Mouse (Mus musculus) neutrophil, adult 5-6 weeks (primary cell): ENCODE data around the gene Hdc. TPM values are rescaled to one million over a fixed set of nuclear protein-coding genes. Genes with fewer than 3 reads are reported as not detected.

Source experiments
- ATAC-seq: fragments of 151-379, 151-347 bp; 2 replicates; pipeline ENCODE4 v1.8.0; 2017; ENCODE audit warnings: mild to moderate bottlenecking, moderate TSS enrichment; ENCODE audit not compliant: insufficient number of reproducible peaks, poor library complexity, low FRiP score, severe bottlenecking; ENCODE audit errors: extremely low read depth
- total RNA-seq: library from RNA; stranded (forward); fragments of 200-1000 nt; gene quantifications from 2 replicates; pipeline ENCODE4 v1.2.3, GENCODE M21; 2017

Gene Hdc
- total RNA-seq, 1 experiment from 2014 or later = 364 TPM

GRCm38 (mm10) chr2:126606061-126606687 is 12.9 kb downstream of the Hdc start:
- ATAC-seq = peak; percentile 78

- peak; percentile 44 for ATAC-seq
These were observed 17.0 kb downstream of the Hdc start for GRCm38 (mm10) chr2:126601918-126602600.

GRCm38 (mm10) chr2:126600533-126600932 is 18.6 kb downstream of the Hdc start:
- peak; percentile 16; the same call in 1 of the 2 replicates for ATAC-seq

GRCm38 (mm10) chr2:126599005-126599404 is 20.1 kb downstream of the Hdc start:
- ATAC-seq = no peak

- ATAC-seq = no peak
These were observed 20.7 kb downstream of the Hdc start for GRCm38 (mm10) chr2:126598359-126598758.

DNA sequence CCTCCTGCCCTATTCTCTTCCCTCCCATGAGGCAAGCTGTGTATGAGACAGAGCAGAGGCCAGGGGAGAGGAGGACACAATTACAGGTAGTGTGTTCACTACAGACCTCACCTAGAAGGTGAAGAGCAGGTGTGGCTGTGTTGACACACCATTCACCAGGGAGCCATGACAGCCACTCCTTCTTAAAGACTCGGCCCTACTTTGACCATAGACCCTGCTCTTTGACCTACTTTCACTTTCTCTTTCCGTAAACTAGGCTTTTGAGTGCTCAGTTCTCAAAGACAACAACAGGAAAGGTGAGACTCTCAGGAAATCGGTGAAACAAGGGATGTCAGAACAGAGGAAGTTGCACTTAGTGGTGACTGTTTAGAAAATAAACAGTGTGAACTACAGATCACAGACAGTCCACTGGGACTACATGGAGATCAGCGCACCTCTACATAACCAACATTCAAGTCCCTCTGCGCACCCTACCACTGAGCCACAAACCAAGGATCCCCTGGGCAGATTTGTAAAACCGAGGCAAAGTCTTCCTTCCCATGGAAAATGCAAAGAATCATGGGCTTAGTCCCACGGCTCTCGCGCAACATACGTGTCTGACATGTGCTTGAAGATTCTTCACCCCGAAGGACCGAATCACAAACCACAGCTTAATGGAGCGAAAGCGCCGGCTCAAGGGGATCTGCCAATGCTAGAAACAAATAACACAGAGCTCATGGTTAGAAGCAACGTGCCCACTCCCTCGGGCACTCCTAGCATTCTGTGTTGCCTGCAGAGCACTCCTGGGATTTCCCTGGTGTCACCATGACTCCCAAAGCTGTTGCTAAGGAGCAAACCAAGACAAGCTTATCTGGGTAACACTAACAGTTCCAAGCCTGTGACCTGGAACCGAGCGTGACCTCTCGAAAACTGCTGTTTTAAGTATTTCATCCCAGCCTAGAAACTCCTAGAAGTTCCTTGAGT is 21.5 kb downstream of the Hdc start:
- ATAC-seq = peak; percentile 15; the same call in 1 of the 2 replicates

DNA sequence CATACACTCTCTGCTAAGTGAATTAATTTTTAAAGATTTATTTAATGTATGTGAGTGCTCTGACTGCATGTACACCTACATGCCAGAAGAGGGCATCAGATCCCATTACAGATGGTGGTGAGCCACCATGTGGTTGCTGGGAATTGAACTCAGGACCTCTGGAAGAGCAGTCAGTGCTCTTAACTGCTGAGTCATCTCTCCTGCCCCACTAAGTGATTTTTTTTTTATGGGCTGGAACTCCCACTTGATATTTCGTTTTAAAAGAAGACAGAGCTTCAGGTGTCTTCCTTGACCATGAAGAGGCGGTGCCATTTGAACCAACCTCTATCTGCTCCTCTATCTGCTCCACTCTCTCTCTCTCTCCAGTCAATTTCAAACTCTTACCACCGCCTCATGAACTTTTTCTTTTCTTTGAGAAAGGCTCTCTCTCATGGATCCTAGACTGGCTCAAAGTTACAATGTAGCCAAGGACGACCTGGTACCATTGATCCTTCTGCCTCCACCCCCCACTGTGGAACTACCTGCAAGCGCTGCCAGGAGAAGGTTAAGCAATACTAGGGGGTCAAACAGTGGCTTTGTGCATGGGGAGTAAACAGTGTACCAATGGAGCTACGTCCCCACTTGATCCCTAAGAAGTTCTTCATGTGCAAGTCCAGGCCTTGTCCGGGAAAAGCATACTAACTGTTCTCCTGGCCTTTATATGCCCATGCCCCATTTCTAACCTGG is 22.6 kb downstream of the Hdc start:
- ATAC-seq = no peak

DNA sequence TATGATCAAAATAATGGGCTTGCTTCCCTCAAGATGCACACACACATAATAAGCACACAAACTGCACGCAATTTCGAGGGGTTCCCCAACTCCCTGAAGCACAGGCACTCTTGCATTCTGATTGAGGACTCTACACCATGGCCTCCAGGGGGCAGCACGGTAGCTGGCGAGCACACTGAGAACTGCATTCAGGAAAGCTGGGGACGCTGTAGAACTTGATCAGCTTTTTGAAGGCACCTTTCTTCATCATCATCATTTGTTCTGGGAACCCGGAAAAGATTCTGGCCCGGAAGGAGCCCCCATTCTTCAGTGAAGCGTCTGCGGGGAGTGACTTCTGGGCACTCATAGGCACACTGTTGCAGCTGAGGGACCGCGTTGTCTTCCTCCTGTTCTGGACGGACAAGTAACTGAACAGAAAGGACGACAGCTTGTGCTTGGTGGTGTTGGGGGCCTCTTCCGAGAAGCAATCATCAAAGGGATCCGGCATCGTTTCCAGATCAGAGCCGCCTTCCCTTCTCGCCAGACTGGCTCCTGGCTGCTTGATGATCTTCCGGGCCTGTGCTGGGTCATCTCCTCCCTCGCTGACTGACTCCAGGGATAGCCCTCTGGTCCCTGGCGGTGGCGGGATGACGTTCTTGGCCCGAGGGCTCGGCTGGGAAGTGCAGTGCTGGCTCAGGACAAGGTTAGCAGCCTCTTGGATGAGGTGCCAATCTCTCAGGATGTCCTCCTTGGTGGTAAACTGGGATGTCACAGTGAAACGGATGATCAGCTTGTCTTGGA is 25.1 kb downstream of the Hdc start:
- ATAC-seq = peak; percentile 64

DNA sequence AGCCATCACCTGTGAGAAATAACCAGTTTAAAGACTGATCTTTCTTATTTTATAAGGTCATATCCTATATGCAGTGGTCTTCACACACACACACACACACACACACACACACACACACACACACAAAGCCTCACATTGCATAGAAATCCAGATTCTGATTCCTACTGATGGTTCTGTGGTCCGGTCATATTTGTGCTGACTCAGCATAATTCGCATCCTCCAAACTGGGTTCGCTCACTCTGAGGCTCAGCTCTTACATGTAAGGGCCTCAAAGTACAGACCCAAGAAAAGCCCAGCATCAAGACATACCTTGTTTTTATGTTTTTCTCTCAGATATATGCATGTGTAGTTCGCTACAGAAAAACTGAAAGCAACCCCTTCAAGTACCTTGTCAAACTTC is 27.8 kb downstream of the Hdc start:
- ATAC-seq = no peak

DNA sequence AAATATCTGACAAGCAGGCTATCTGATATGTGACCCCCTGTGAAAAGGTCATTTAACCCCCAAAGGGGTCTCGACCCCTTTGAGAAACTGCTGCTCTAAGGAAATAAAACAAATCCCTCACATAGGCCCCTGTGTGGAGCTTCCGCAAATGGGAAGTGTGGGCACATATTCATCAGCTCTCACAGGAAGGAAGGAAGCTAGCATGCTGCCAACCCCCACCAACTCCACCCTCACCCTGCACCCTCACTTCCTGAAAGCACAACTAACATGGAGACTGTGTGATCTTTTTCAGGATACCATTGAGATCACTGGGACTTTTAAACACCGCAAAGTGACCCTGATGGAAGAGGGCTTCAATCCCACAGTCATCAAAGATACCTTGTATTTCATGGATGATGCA is 31.6 kb downstream of the Hdc start:
- peak; percentile 45; the same call in 1 of the 2 replicates for ATAC-seq

DNA sequence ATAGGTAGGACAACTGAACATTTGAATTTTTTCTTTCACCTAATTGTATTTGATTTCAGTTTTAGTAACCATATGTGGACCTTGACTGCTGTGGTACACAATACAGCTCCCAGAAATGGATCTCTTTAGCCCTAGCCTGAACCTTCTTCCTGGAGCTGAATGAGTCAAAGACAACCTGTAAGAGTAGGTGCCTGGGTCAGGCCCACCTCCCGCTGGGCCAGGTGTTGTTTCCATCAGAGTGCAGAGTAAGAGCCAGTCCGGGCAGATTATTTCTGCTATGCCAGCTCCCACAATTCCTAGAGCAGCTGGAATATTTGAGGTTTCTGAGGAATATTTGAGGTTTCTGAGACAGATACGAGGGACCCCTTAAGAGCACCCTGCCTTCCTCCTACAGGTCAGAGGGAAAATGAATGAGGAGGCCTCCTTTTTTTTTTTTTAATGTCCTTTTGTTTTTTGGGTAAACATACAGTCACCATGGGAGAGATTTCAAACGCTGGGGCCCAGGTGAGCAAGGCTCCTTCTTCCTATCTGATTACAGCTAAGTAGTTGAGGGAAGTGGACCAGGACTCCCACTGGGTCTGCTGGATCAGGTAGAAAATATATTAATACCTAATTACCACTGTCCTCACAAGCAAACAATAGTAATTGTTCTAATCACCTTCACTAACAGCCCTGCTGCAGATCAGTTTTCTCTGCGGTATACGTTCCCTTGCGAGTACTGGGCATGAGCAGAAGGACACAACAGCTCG is 34.3 kb downstream of the Hdc start:
- no peak for ATAC-seq

- no peak for ATAC-seq
These were observed 35.1 kb downstream of the Hdc start for GRCm38 (mm10) chr2:126583960-126584359.

DNA sequence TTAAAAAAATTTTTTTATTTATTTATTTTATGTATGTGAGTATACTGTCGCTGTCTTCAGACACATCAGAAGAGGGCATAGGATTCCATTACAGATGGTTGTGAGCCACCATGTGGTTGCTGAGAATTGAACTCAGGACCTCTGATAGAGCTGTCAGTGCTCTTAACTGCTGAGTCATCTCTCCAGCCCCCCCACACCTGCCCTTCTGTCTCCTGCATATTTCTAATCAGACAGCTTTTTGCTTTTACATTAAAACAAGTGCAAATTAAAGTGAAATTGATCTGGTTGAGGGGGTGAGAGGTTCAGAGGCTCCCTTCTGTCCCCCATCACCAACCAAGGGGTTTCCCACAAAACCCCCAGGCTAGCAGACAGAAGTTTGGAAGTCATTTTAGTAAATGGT is 39.8 kb downstream of the Hdc start:
- no peak for ATAC-seq

DNA sequence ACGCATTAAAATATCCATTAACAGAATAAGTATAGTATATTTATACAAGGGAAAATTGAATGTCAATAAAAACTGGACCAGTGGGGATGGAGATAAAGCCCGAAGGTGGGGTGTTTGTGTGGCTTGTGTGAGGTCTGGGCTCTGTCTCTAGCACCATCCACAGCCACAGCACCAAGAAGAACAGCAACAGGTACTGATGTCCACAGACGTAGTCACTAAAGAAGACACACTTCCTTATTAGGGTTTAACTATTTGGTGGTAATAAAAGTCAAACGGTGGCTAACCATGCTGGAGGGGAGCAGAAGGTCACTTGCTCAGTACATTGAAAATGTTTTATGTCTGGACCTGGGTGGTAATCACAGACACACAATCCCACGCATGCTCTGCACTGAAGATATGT is 41.7 kb downstream of the Hdc start:
- no peak for ATAC-seq

DNA sequence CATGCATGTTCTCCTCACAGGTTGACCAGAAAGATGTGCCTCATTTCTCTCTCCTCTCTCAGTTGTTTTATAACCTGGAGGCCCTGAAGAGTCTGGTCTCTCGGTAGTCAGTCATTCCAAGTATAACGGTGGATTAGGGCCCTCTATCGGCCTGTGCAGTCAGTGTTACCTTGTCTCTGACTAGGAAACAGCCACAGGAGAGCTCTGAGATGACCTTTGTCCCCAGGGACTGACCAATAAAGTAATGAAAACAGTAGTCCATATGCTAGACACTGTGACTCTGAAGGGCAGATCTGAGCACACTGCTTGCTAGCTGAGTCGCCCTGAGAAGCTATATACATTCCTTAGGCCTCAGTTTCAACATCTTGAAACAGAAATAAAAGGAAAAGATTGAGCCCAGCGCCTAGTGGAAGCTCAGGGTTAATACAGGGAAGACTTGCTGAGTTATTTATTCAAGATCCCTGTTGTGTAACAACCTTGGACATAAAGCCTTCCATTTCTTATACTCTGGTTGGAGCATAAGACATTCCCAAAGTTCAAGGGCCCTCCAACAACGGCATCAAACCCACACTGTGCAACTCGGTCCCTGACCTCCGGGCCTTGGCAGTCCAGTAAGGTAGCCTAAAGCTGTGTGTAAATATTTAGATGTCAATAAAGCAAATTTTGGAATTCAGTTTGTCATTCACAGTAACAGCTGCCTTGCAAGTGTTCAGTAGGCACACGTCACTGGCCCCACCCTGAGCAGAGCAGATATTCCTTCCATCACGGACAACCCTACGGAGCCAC is 43.5 kb downstream of the Hdc start:
- ATAC-seq = no peak

DNA sequence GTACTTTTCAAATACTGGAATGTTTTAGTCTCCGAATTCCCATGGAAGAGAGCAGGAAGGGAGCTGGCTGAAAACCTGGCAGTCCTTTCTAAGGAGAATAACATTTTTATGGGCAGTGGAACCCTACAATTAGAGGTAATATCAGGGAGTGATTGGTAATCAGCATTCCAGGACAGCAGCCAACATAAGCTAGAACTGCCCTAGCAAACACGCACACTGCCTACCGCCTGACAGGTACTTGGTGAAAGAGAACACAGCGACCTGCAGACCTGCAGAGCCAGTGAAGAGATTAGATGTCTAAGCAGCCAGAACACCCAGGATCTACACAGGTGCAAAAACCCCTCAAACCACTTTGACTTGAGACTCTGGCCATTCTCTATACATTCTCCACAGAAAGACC is 46.4 kb downstream of the Hdc start:
- no peak for ATAC-seq

GRCm38 (mm10) chr2:126572163-126572562 is 46.9 kb downstream of the Hdc start:
- ATAC-seq = no peak
